Mouse (Mus musculus): ENCODE data around the gene Hecw2.

DNA sequence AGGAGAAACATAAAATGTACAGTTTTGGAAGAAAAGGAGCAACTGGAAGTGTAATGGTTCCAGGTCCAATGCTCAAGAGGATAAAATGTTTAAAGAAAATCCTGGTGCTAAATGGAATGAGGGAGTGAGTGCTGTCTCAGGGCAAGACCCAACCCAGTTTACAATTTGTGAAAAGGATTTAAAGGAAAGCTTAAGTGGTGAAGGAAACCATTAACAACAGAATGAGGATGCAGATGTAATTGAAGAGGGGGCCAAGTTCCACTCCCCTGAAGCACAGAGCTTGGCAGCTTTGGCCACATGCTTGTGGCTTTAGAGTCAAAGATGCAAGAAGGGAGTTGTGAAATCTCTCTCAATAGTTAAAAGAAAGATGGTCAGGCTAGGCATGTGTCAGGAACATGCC lies 142.2 kb downstream of the Hecw2 start:
- no peak for TF ChIP-seq CTCF (IDR thresholded peaks at IDR 0.05; ENCODE audit: low read depth, low read length)
- no peak for TF ChIP-seq POLR2AphosphoS5 (IDR thresholded peaks at IDR 0.05; ENCODE audit: insufficient replicate concordance, low read depth, low read length)
- TF ChIP-seq GATA1 (IDR thresholded peaks at IDR 0.05; ENCODE audit: borderline replicate concordance, low read length), result no peak
- no peak for TF ChIP-seq TAL1 (conservative IDR thresholded peaks at IDR 0.05; ENCODE audit: low read depth, low read length)
- no peak for TF ChIP-seq GATA2 (IDR thresholded peaks at IDR 0.05; ENCODE audit: borderline replicate concordance, low read depth, low read length)

Data from G1E (cell line).